Comparison of ENCODE assay signal across 8 mouse cellular contexts in the genomic region with DNA sequence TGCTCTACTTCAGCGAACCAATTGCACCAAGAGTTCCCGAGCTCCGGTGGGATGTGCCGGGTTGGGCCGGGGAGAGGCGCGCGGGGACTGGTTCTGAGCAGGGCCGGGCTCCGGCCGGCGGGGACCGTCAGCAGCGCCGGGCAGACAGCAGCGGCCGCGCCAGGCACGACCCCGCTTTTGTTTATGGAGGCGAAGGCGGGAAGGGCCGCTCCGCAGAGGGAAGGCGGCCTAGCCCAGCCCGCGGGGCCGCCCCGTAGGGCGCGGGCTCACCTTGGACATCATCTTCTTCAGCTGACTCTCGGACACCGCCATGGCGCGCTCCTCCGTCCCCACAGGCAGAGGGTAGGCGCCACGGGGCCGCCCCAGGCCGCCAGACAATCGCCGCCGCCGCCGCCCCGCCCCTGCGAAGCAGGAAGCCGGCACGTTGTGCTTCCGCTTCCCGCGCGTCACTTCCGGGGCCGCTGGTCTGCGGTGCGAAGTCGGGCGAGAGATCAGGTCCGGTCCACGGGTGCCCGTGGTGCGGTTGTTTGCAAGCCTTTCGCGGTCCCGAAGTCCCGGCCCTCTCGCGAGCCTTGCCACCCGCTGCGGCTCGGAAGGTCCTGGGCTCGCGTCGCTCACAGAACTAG. TPM values are rescaled to one million over a fixed set of nuclear protein-coding genes. Genes with fewer than 3 reads are reported as not detected.
DNase-seq lines count a peak whose midpoint lies in the region; ATAC-seq lines count a peak whose summit lies in the region.

A gene (minus strand): TSS at position 419 of the 626 bp plus-strand sequence.

- no peaks in the 10 kb centered on the region for H3K9me3 ChIP-seq in hindbrain, embryonic 16.5 days (ENCODE audit: control insufficient read depth, low read length)

- DNase-seq in T-cell, adult 2 months (ENCODE audit: low spot score): peak; percentile 91
- DNase-seq in cerebellum, postnatal 36 days: peak; percentile 91 to 93
- DNase-seq in gastrocnemius, adult 18-20 months (ENCODE audit: low spot score): peak; percentile 91
- peak; percentile 93 to 94 for DNase-seq in left cerebral cortex, adult 18-20 months (ENCODE audit: low spot score in 2 of 2)
- peak; percentile 93 for DNase-seq in right cerebral cortex, adult 18-20 months
- DNase-seq in urinary bladder, postnatal 10 days (ENCODE audit: low spot score): peak; percentile 81

- peak within 1 kb of the TSS; percentile 91 for H3K9ac ChIP-seq in hindbrain, embryonic 16.5 days (ENCODE audit: low read depth, low read length)

- peaks cover 17% of the 10 kb centered on the region for H3K4me1 ChIP-seq in hindbrain, embryonic 16.5 days (ENCODE audit: control insufficient read depth, insufficient read depth, low read depth, low read length)

- peak within 1 kb of the TSS; percentile 91 for H3K27ac ChIP-seq in hindbrain, embryonic 16.5 days (ENCODE audit: low read depth, low read length)
- peak within 1 kb of the TSS; percentile 63 for H3K27ac ChIP-seq in macrophage

- peaks cover 47% of the 10 kb centered on the region for H3K79me2 ChIP-seq in macrophage (ENCODE audit: inconsistent target)

- no peaks in the 10 kb centered on the region for H3K27me3 ChIP-seq in hindbrain, embryonic 16.5 days (replicated peaks; ENCODE audit: control insufficient read depth, insufficient read depth, low read length)

- WGBS in hindbrain, embryonic 16.5 days: under 1% methylated on average over 43 of the region's 75 CpGs
- under 1% methylated on average over 69 of the region's 75 CpGs for WGBS in macrophage (ENCODE audit: missing documents)

- H3K4me2 ChIP-seq in hindbrain, embryonic 16.5 days (ENCODE audit: low read length): peak within 1 kb of the TSS; percentile 77

- peak; percentile 97 for ATAC-seq in hindbrain, embryonic 16.5 days

- H3K4me3 ChIP-seq in hindbrain, embryonic 16.5 days (ENCODE audit: low read length): peak within 1 kb of the TSS; percentile 98
- H3K4me3 ChIP-seq in macrophage (ENCODE audit: inconsistent target): peak within 1 kb of the TSS; percentile 78

- no peaks in the 10 kb centered on the region for H3K36me3 ChIP-seq in hindbrain, embryonic 16.5 days (ENCODE audit: control insufficient read depth, insufficient read depth, low read length)
- H3K36me3 ChIP-seq in macrophage (ENCODE audit: inconsistent target): no peaks in the 10 kb centered on the region

RNA-seq across cellular contexts. Expression of the gene that starts here (rescaled TPM):
- 10 to 100 TPM; 54.4 to 59.1 TPM for total RNA-seq in gastrocnemius, adult 18-20 months (2021)
- 311 and 323 TPM in 2 replicates for polyA plus RNA-seq in hindbrain, embryonic 16.5 days (2015; fragmentation: Nextera tagmentation; extraction: Ambion mirVana)
- 10 to 100 TPM; 67.9 to 70.2 TPM for total RNA-seq in left cerebral cortex, adult 18-20 months (2021)
- total RNA-seq in macrophage (2018; cell fraction: chromatin; rRNA removed): 100 to 1,000 TPM in 1 of 26 experiments, 10 to 100 TPM in 25; 23.3 to 108 (median 64.5) TPM
- total RNA-seq in macrophage (2018; cell fraction: cytosol; rRNA removed): 10 to 100 TPM; 53.2 to 72.2 (median 64.0) TPM
- 100 to 1,000 TPM in 1 of 26 experiments, 10 to 100 TPM in 25; 33.3 to 101 (median 53.5) TPM for total RNA-seq in macrophage (2018; cell fraction: nucleus; rRNA removed)
- 62.8 to 220 TPM (median 81.4 TPM) in 3 replicates for polyA plus RNA-seq in macrophage (2018)

Comparison
In these comparisons a context has a peak if more than half of its experiments do, and no peak if none do; other contexts are left out.
1. Peak in every context shown above with its lines: DNase-seq, ATAC-seq, H3K4me3 ChIP-seq and H3K27ac ChIP-seq.